Mouse (Mus musculus) kidney, embryonic 14.5 days (tissue): Measurements from ENCODE around the gene Xrcc6. TPM values are rescaled to one million over a fixed set of nuclear protein-coding genes. Genes with fewer than 3 reads are reported as not detected.
"Not testable (repeated sequence)": the region's sequence is repeated elsewhere in the genome, so short reads cannot be mapped to it uniquely, and the experiment has no call there.

ENCODE experiments used
- ATAC-seq: fragments of 200-750 bp; cut with Nextera tagmentation; 2 replicates; pipeline ENCODE4 v1.8.0; 2017; ENCODE audit warnings: moderate number of reproducible peaks, mild to moderate bottlenecking, moderate TSS enrichment, moderate library complexity; ENCODE audit not compliant: low FRiP score, low TSS enrichment
- H3K27ac ChIP-seq: fragments of 300-500 bp; sonication (generic); 2 replicates; pipeline ENCODE4 v1.5.1; 2014; ENCODE audit warnings: low read depth, mild to moderate bottlenecking, low read length, moderate library complexity, mixed read lengths
- H3K27me3 ChIP-seq: fragments of 300-500 bp; sonication (generic); 2 replicates; pipeline ENCODE4 v1.6.1; 2014; ENCODE audit warnings: mild to moderate bottlenecking, low read length; ENCODE audit not compliant: control insufficient read depth, insufficient read depth
- H3K36me3 ChIP-seq: fragments of 300-500 bp; sonication (generic); 2 replicates; pipeline ENCODE4 v1.6.1; 2014; ENCODE audit warnings: low read length, mixed read lengths; ENCODE audit not compliant: control insufficient read depth, insufficient read depth
- H3K4me1 ChIP-seq: fragments of 300-500 bp; sonication (generic); 2 replicates; pipeline ENCODE4 v1.6.1; 2014; ENCODE audit warnings: low read length, mixed read lengths; ENCODE audit not compliant: control insufficient read depth, insufficient read depth
- H3K4me2 ChIP-seq: fragments of 300-500 bp; sonication (generic); replicated peaks from 2 replicates; pipeline ENCODE4 v1.6.1; 2014; ENCODE audit warnings: low read depth, mild to moderate bottlenecking, low read length
- H3K4me3 ChIP-seq: fragments of 300-500 bp; sonication (generic); 2 replicates; pipeline ENCODE4 v1.5.1; 2014; ENCODE audit warnings: mild to moderate bottlenecking, low read length
- H3K9ac ChIP-seq: fragments of 300-500 bp; sonication (generic); 2 replicates; pipeline ENCODE4 v1.6.1; 2014; ENCODE audit warnings: low read depth, mild to moderate bottlenecking, low read length, moderate library complexity
- H3K9me3 ChIP-seq: fragments of 300-500 bp; sonication (generic); 2 replicates; pipeline ENCODE4 v1.6.1; 2016; ENCODE audit warnings: low read length; ENCODE audit not compliant: control insufficient read depth
- WGBS: fragments of 180-500 bp; shearing (Covaris S2); extraction: QIAGEN DNeasy Blood & Tissue Kit; methylation state at CpG from one replicate; pipeline ENCODE4 v1.1.7; 2014; 5-methylcytosine and 5-hydroxymethylcytosine counted together
- polyA plus RNA-seq: library from polyadenylated mRNA; unstranded; fragments of >200 nt; fragmentation: Nextera tagmentation; extraction: Ambion mirVana; gene quantifications from 2 replicates; pipeline ENCODE4 v1.2.1, GENCODE M21; 2014

The Xrcc6 gene
- polyA plus RNA-seq, 1 experiment from 2014 or later: 87.6 TPM

GRCm38 (mm10) chr15:81969635-81970034 lies 18.0 kb upstream of the Xrcc6 start:
- H3K9me3 ChIP-seq, H3K4me1 ChIP-seq, H3K36me3 ChIP-seq, ATAC-seq, H3K4me3 ChIP-seq, H3K27me3 ChIP-seq, H3K4me2 ChIP-seq, H3K27ac ChIP-seq, H3K9ac ChIP-seq: not testable (repeated sequence)
- 75% methylated on average over 6 of the region's 6 CpGs for WGBS

- H3K27me3 ChIP-seq, H3K4me3 ChIP-seq, H3K36me3 ChIP-seq, H3K9me3 ChIP-seq, H3K4me1 ChIP-seq, H3K9ac ChIP-seq, H3K4me2 ChIP-seq, H3K27ac ChIP-seq, ATAC-seq: not testable (repeated sequence)
- 92% methylated on average over 4 of the region's 4 CpGs for WGBS
Observed at GRCm38 (mm10) chr15:81970498-81970897, 17.1 kb upstream of the Xrcc6 start.

GRCm38 (mm10) chr15:81975156-81975555 lies 12.5 kb upstream of the Xrcc6 start:
- ATAC-seq, H3K36me3 ChIP-seq, H3K27me3 ChIP-seq, H3K9ac ChIP-seq, H3K27ac ChIP-seq, H3K4me2 ChIP-seq, H3K4me3 ChIP-seq, H3K9me3 ChIP-seq, H3K4me1 ChIP-seq: not testable (repeated sequence)
- WGBS: 95% methylated on average over 8 of the region's 8 CpGs

- Histone ChIP-seq H3K4me3 (no peak within 1 kb of the TSS), H3K27ac (no peak within 1 kb of the TSS), H3K9ac (no peak within 1 kb of the TSS), H3K4me2 (no peak within 1 kb of the TSS), H3K9me3 (no peaks in the 10 kb centered on the region), H3K27me3 (no peaks in the 10 kb centered on the region), H3K4me1 (no peaks in the 10 kb centered on the region), H3K36me3 (no peaks in the 10 kb centered on the region)
- 95% methylated on average over 23 of the region's 23 CpGs for WGBS
- ATAC-seq: no peak
Observed at GRCm38 (mm10) chr15:81980321-81980720, 7.3 kb upstream of the Xrcc6 start, which contains the start of gene 1700029P11Rik. 1700029P11Rik (plus strand) TSS chr15:81980540.

- ATAC-seq: no peak
- Histone ChIP-seq H3K4me3 (no peak overlapping the region), H3K27me3 (no peaks in the 10 kb centered on the region), H3K27ac (no peak overlapping the region), H3K9me3 (no peaks in the 10 kb centered on the region), H3K4me2 (no peak overlapping the region), H3K36me3 (no peaks in the 10 kb centered on the region), H3K4me1 (no peaks in the 10 kb centered on the region), H3K9ac (no peak overlapping the region)
- 62% methylated on average over 1 of the region's 1 CpGs for WGBS
Observed at GRCm38 (mm10) chr15:81982173-81982572, 5.5 kb upstream of the Xrcc6 start.

- ATAC-seq: no peak
- Histone ChIP-seq H3K4me2 (no peak overlapping the region), H3K27ac (no peak overlapping the region), H3K36me3 (no peaks in the 10 kb centered on the region), H3K27me3 (no peaks in the 10 kb centered on the region), H3K9ac (no peak overlapping the region), H3K4me3 (no peak overlapping the region), H3K4me1 (no peaks in the 10 kb centered on the region), H3K9me3 (no peaks in the 10 kb centered on the region)
- 54% methylated on average over 2 of the region's 2 CpGs for WGBS
Observed at GRCm38 (mm10) chr15:81985267-81986161, 2.1 kb upstream of the Xrcc6 start.

GRCm38 (mm10) chr15:81989371-81990062 lies 1.9 kb downstream of the Xrcc6 start:
- peaks cover 8% of the 10 kb centered on the region for H3K36me3 ChIP-seq
- no peak overlapping the region for H3K4me2 ChIP-seq
- ATAC-seq: peak; percentile 41; the same call in 1 of the 2 replicates
- no peaks in the 10 kb centered on the region for H3K4me1 ChIP-seq
- peak overlapping the region; percentile 31; the same call in 1 of the 2 replicates for H3K9ac ChIP-seq
- WGBS: 46% methylated on average over 11 of the region's 11 CpGs
- H3K27me3 ChIP-seq: no peaks in the 10 kb centered on the region
- H3K9me3 ChIP-seq: no peaks in the 10 kb centered on the region
- no peak overlapping the region for H3K4me3 ChIP-seq
- no peak overlapping the region; the same call in 1 of the 2 replicates for H3K27ac ChIP-seq

GRCm38 (mm10) chr15:81990549-81990948 lies 2.9 kb downstream of the Xrcc6 start:
- Histone ChIP-seq H3K9me3 (no peaks in the 10 kb centered on the region), H3K9ac (no peak overlapping the region), H3K36me3 (peaks cover 16% of the 10 kb centered on the region), H3K4me2 (no peak overlapping the region), H3K4me3 (no peak overlapping the region), H3K4me1 (no peaks in the 10 kb centered on the region), H3K27ac (no peak overlapping the region), H3K27me3 (no peaks in the 10 kb centered on the region)
- no peak for ATAC-seq
- WGBS: 56% methylated on average over 7 of the region's 7 CpGs

- Histone ChIP-seq H3K27ac (no peak overlapping the region), H3K9ac (no peak overlapping the region), H3K9me3 (no peaks in the 10 kb centered on the region), H3K4me2 (no peak overlapping the region), H3K4me3 (no peak overlapping the region), H3K36me3 (peaks cover 37% of the 10 kb centered on the region), H3K27me3 (no peaks in the 10 kb centered on the region), H3K4me1 (no peaks in the 10 kb centered on the region)
- 61% methylated on average over 6 of the region's 6 CpGs for WGBS
- ATAC-seq: no peak
Observed at GRCm38 (mm10) chr15:81993992-81994391, 6.4 kb downstream of the Xrcc6 start.
